In the genomic region with DNA sequence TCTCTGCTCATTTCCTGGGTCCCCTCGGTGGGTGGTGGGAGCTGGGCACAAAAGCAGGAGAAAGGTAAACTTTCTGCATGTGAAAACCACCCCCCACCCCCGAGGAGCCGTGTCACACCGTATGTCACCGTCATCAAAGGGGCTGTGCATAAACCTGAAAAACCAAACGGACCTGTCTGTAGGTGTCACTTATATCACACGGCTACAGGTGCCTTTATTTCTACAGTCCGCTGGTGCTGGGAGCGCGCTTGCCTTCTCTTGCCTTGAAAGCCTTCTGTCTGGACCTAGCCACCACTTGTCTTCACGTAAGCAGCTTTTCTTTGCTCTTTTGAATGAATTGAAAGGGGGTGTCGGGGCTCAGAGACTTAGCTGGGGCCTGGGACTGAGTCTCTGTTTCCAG, we compare ENCODE assay signal across 11 mouse cellular contexts. TPM values are rescaled to one million over a fixed set of nuclear protein-coding genes. Genes with fewer than 3 reads are reported as not detected.
DNase-seq lines count a peak whose midpoint lies in the region; ATAC-seq lines count a peak whose summit lies in the region.
"Had no signal": no experiment of that assay in that cellular context is flagged by ENCODE, and none has a peak within 500 bp of the region (broad histone marks: within the 10 kb centered on the region; RNA-seq: fewer than 3 reads in every experiment).

No protein-coding gene starts in this region.

- peak overlapping the region; percentile 21; the same call in 1 of the 2 replicates for H3K4me3 ChIP-seq in kidney, embryonic 16.5 days (ENCODE audit: low read length)
- peak overlapping the region; percentile 25 for H3K4me3 ChIP-seq in embryonic facial prominence, embryonic 15.5 days (replicated peaks)
- H3K4me3 ChIP-seq in intestine, embryonic 16.5 days (ENCODE audit: low read length): no peak overlapping the region
- H3K4me3 ChIP-seq in midbrain, embryonic 15.5 days: no peak overlapping the region
- H3K4me3 ChIP-seq: left cerebral cortex, adult 2 months; liver, embryonic 15.5 days had no signal

- H3K4me2 ChIP-seq in kidney, embryonic 16.5 days (replicated peaks; ENCODE audit: low read depth, low read length): peak overlapping the region; percentile 33
- peak overlapping the region; percentile 37 for H3K4me2 ChIP-seq in embryonic facial prominence, embryonic 15.5 days (replicated peaks)
- 0 out of 2 replicates have a peak overlapping the region, but pooled peaks have one; percentile 13 for H3K4me2 ChIP-seq in intestine, embryonic 16.5 days (ENCODE audit: low read depth, low read length)
- H3K4me2 ChIP-seq in midbrain, embryonic 15.5 days: peak overlapping the region; percentile 29
- H3K4me2 ChIP-seq: liver, embryonic 15.5 days had no signal

- no peaks in the 10 kb centered on the region for H3K27me3 ChIP-seq in kidney, embryonic 16.5 days (ENCODE audit: insufficient read depth, low read length)
- no peaks in the 10 kb centered on the region for H3K27me3 ChIP-seq in embryonic facial prominence, embryonic 15.5 days
- no peaks in the 10 kb centered on the region for H3K27me3 ChIP-seq in intestine, embryonic 16.5 days (replicated peaks; ENCODE audit: control insufficient read depth, insufficient read depth, low read length)
- no peaks in the 10 kb centered on the region for H3K27me3 ChIP-seq in midbrain, embryonic 15.5 days (replicated peaks)
- H3K27me3 ChIP-seq: liver, embryonic 15.5 days had no signal

- H3K9me3 ChIP-seq in kidney, embryonic 16.5 days (ENCODE audit: low read length): no peaks in the 10 kb centered on the region
- no peaks in the 10 kb centered on the region for H3K9me3 ChIP-seq in embryonic facial prominence, embryonic 15.5 days (replicated peaks)
- no peaks in the 10 kb centered on the region for H3K9me3 ChIP-seq in intestine, embryonic 16.5 days (ENCODE audit: control insufficient read depth, low read length)
- no peaks in the 10 kb centered on the region for H3K9me3 ChIP-seq in midbrain, embryonic 15.5 days
- H3K9me3 ChIP-seq: liver, embryonic 15.5 days had no signal

- peak overlapping the region; percentile 40 for H3K9ac ChIP-seq in kidney, embryonic 16.5 days (replicated peaks; ENCODE audit: low read length)
- peak overlapping the region; percentile 12; the same call in 1 of the 2 replicates for H3K9ac ChIP-seq in embryonic facial prominence, embryonic 15.5 days
- H3K9ac ChIP-seq in intestine, embryonic 16.5 days (ENCODE audit: low read depth, low read length): no peak overlapping the region
- no peak overlapping the region for H3K9ac ChIP-seq in midbrain, embryonic 15.5 days
- H3K9ac ChIP-seq: liver, embryonic 15.5 days had no signal

- intact Hi-C loops in left cerebral cortex, postnatal 10 days (cut with DNase I): loop anchor here (5.0 kb wide), 1 partner anchor 337 kb away; no protein-coding TSS in a partner anchor

- peak overlapping the region; percentile 61 for H3K27ac ChIP-seq in kidney, embryonic 16.5 days (ENCODE audit: low read length)
- H3K27ac ChIP-seq in embryonic facial prominence, embryonic 15.5 days (replicated peaks): peak overlapping the region; percentile 48; the same call in 1 of the 2 replicates
- no peak overlapping the region for H3K27ac ChIP-seq in intestine, embryonic 16.5 days (ENCODE audit: low read length)
- H3K27ac ChIP-seq in midbrain, embryonic 15.5 days: no peak overlapping the region; the same call in 1 of the 2 replicates
- H3K27ac ChIP-seq: left cerebral cortex, adult 2 months; liver, embryonic 15.5 days had no signal

- no peaks in the 10 kb centered on the region for H3K36me3 ChIP-seq in kidney, embryonic 16.5 days (ENCODE audit: insufficient read depth, low read length)
- no peaks in the 10 kb centered on the region for H3K36me3 ChIP-seq in embryonic facial prominence, embryonic 15.5 days
- no peaks in the 10 kb centered on the region for H3K36me3 ChIP-seq in intestine, embryonic 16.5 days (ENCODE audit: control insufficient read depth, insufficient read depth, low read length)
- H3K36me3 ChIP-seq in midbrain, embryonic 15.5 days (replicated peaks): no peaks in the 10 kb centered on the region
- H3K36me3 ChIP-seq: liver, embryonic 15.5 days had no signal

- peaks cover 3% of the 10 kb centered on the region; the same call in 1 of the 2 replicates for H3K4me1 ChIP-seq in kidney, embryonic 16.5 days (ENCODE audit: insufficient read depth, low read length)
- H3K4me1 ChIP-seq in embryonic facial prominence, embryonic 15.5 days: peaks cover 14% of the 10 kb centered on the region
- no peaks in the 10 kb centered on the region for H3K4me1 ChIP-seq in intestine, embryonic 16.5 days (ENCODE audit: control insufficient read depth, insufficient read depth, low read length)
- H3K4me1 ChIP-seq in midbrain, embryonic 15.5 days: peaks cover 15% of the 10 kb centered on the region; the same call in 1 of the 2 replicates
- H3K4me1 ChIP-seq: liver, embryonic 15.5 days had no signal

- no peak for DNase-seq in kidney, adult 8-10 months
- DNase-seq in layer of hippocampus, postnatal 36 days: no peak
- no peak for DNase-seq in left cerebral cortex, postnatal 10 days (ENCODE audit: extremely low spot score in 1 of 2, low spot score in 2 of 2)
- no peak for DNase-seq in layer of hippocampus, adult 11-12 months (ENCODE audit: low spot score)

- whole genome bisulfite sequencing in kidney, embryonic 16.5 days: 56% methylated on average over 12 of the region's 12 CpGs
- 45% methylated on average over 12 of the region's 12 CpGs for WGBS in embryonic facial prominence, embryonic 15.5 days
- WGBS in intestine, embryonic 16.5 days: 64% methylated on average over 12 of the region's 12 CpGs
- WGBS in midbrain, embryonic 15.5 days: 39% methylated on average over 12 of the region's 12 CpGs

- 0 out of 2 replicates have a peak, but pooled peaks have one; percentile 49 for ATAC-seq in kidney, embryonic 16.5 days (ENCODE audit: low FRiP score, low TSS enrichment)
- ATAC-seq in embryonic facial prominence, embryonic 15.5 days (ENCODE audit: insufficient number of reproducible peaks, low FRiP score, low TSS enrichment, low read depth): no peak
- no peak for ATAC-seq in intestine, embryonic 16.5 days
- peak; percentile 53; the same call in 1 of the 2 replicates for ATAC-seq in midbrain, embryonic 15.5 days (replicated peaks)

RNA-seq across cellular contexts. Expression of a gene that starts 12.4 kb away (rescaled TPM):
- polyA plus RNA-seq in kidney, embryonic 16.5 days (2015; fragmentation: Nextera tagmentation; extraction: Ambion mirVana): 3.1 and 4.2 TPM in 2 replicates
- 4.2 and 4.7 TPM in 2 replicates for polyA plus RNA-seq in embryonic facial prominence, embryonic 15.5 days (2015; fragmentation: Nextera tagmentation; extraction: Ambion mirVana)
- 0.15 and 0.22 TPM in 2 replicates for polyA plus RNA-seq in intestine, embryonic 16.5 days (2015; fragmentation: Nextera tagmentation; extraction: Ambion mirVana)
- polyA plus RNA-seq in midbrain, embryonic 15.5 days (2015; fragmentation: Nextera tagmentation; extraction: Ambion mirVana): not detected in 2 replicates
- 1 to 10 TPM; 1.2 TPM for total RNA-seq in layer of hippocampus, postnatal 36 days (2021)
- total RNA-seq in left cerebral cortex, postnatal 10 days (2021): 1 to 10 TPM in 1 of 2 experiments, under 1 TPM in 1; 0.79 to 1.1 TPM
- polyA plus RNA-seq: heart, postnatal 0 days had no signal

Comparison
In these comparisons a context has a peak if more than half of its experiments do, and no peak if none do; other contexts are left out.
1. ATAC-seq: peak in kidney, embryonic 16.5 days (single experiment) and midbrain, embryonic 15.5 days (single experiment); none in embryonic facial prominence, embryonic 15.5 days (single experiment) and intestine, embryonic 16.5 days (single experiment).
2. H3K27ac ChIP-seq: peak in kidney, embryonic 16.5 days (single experiment) and embryonic facial prominence, embryonic 15.5 days (single experiment); none in intestine, embryonic 16.5 days (single experiment) and midbrain, embryonic 15.5 days (single experiment).
3. H3K4me3 ChIP-seq: peak in kidney, embryonic 16.5 days (single experiment) and embryonic facial prominence, embryonic 15.5 days (single experiment); none in intestine, embryonic 16.5 days (single experiment) and midbrain, embryonic 15.5 days (single experiment).
4. H3K9ac ChIP-seq: peak in kidney, embryonic 16.5 days (single experiment) and embryonic facial prominence, embryonic 15.5 days (single experiment); none in intestine, embryonic 16.5 days (single experiment) and midbrain, embryonic 15.5 days (single experiment).
5. Peak in every context shown above with its lines, with median percentiles within 50 percentile points of each other: H3K4me2 ChIP-seq.